Mouse (Mus musculus) neural tube, embryonic 10.5 days (tissue): ENCODE results near the gene Chil3.
"Not testable (repeated sequence)": the region's sequence is repeated elsewhere in the genome, so short reads cannot be mapped to it uniquely, and the experiment has no call there.

ENCODE experiments used
- DNase-seq: peaks from one replicate; pipeline ENCODE4 v3.0.0-alpha.2; 2017; ENCODE audit warnings: low spot score; ENCODE audit errors: extremely low spot score

Chil3 gene

DNA sequence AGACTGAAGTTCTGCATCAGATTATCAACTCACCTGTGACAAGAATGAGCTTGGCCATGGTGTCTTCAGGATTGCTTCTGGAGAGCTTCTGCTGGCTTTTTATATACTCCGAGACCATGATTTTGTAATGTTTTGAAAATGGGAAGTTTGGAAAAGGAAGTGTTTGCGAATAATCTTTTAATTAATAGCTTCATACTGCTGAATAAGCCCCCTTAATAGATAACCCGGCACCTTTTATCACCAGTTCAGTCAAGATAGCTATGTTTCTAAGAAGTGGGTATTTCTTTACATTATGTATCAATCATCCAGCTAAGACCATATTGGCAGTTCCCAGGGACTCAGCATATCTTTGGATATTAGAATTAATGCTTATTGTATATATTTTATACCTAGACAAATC, at the start of gene Chil3:
Gene Chil3 (minus strand): TSS at position 101 of the 400 bp plus-strand sequence.
- no peak for DNase-seq

DNA sequence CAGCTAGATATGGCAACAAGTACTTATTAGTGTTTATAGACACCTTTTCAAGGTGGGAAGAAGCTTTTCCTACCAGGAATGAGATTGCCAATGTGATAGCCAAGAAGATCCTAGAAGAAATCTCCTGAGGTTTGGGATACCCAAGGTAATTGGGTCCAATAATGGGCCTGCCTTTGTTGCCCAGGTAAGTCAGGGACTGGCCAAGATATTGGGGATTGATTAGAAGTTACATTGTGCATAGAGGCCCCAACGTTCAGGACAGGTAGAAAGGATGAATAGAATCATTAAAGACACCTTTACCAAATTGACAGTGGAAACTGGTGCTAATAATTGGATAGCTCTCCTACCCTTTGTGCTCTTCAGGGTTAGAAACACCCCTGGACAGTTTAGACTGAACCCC, 30.7 kb upstream of the Chil3 start:
- not testable (repeated sequence) for DNase-seq

DNA sequence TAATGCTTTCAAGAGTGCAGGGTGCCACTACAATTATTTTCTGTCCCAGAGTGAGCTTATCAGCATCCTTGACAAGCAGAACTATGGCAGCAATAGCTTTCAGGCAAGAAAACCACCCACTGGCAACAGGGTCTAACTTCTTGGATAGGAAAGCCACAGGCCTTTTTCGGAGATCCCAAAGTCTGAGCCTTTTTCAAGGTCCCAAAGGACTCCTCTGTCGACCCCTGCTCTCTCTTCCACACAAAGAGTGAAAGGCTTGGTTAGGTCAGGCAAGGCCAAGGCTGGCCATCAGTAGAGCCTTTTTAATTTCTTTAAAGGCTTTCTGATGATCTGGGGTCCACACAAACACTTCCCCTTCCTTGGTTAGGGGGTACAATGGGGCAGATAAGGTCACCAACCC, 29.9 kb upstream of the Chil3 start:
- DNase-seq, result not testable (repeated sequence)

DNA sequence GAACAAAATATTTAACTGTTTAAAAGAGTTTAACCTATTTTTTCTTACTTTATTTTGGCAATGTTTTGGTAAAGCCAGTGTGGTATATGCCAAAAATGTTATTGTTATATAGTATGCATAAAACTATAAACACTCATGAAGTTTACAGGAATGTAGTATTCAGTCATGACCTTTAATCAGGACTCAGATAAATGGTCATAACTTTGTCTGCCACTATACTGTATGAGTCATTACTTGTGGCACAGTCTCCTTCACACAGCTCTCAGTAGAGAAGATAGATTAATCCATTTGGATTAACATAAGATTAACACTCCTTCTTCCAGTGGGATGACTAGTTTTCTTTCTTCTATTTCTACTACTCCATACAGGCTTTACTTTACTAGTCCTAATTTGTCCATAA, 28.9 kb upstream of the Chil3 start:
- no peak for DNase-seq

DNA sequence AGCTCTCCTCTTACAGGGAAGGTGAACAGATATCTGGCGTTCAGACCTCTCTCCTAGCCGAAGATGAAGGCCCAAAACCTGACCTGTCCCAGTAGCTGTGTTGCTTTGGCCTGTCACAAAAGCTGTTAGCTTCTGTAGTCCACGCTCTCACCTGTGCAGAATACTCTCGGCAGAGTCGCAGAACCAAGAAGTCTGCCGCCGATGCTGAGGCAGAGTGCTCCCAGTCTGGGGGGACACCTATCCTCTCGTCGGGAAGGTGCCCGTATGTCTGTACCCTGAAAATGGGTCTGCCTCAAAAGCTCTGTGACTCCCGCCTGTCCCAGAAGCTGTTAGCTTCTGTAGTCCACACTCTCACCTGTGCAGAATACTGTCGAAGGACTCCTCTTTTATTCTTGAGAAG, 28.1 kb upstream of the Chil3 start:
- DNase-seq, result no peak

DNA sequence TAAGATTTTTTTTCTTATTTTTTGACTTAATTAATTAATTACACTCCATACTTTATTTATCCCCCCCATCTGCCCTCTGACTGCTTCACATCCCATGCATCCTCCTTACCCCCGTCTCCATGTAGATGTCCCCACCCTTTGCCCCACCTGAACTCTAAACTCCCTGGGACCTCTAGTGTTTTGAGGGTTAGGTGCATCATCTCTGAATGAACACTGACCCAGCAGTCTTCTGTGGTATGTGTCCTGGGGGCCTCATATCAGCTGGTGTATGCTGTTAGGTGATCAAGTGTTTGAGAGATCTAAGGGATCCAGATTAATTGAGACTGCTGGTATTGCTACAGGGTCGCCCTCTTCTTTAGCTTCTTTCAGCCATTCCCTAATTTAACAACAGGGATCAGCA, 20.6 kb upstream of the Chil3 start:
- no peak for DNase-seq

DNA sequence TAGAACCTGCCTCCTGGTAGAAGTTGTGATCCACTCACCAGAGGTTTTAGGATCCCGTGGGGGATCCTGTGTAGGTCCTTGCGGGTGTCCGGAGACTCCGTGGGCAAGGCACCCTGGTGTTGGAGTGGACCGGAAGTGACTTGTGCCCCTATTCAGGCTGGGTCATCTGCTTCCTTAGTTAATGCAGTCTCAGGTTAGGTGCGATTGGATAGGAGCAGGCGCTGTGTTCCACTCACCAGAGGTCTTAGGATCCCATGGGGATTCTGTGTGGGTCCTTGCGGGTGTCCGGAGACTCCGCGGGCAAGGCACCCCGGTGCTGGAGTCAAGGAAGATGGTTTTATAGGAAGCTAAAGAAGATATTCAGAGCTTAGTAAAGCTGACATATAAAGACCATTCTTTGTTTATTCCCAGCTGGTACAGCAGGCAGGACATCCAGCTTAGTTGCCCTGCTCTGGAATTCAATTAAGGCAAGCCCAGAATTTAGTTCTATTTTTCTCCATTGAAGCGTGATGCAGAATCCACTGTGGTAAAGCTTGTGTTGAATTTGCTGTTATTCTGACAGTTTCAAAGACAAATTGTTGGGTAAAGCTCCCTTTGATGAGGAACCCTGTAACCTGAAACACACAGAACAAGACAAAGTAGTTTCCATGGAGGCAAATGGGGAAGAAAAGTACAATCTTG, 10.3 kb upstream of the Chil3 start:
- DNase-seq, result no peak

DNA sequence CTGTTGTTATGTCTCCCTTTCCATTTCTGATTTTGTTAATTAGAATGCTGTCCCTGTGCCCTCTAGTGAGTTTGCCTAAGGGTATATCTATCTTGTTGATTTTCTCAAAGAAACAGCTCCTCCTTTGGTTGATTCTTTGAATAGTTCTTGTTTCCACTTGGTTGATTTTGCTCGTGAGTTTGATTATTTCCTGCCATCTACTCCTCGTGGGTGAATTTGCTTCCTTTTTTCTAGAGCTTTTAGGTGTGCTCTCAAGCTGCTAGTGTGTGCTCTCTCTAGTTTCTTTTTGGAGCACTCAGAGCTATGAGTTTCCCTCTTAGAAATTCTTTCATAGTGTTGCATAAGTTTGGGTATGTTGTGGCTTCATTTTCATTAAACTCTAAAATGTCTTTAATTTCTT, 7.6 kb upstream of the Chil3 start:
- not testable (repeated sequence) for DNase-seq

DNA sequence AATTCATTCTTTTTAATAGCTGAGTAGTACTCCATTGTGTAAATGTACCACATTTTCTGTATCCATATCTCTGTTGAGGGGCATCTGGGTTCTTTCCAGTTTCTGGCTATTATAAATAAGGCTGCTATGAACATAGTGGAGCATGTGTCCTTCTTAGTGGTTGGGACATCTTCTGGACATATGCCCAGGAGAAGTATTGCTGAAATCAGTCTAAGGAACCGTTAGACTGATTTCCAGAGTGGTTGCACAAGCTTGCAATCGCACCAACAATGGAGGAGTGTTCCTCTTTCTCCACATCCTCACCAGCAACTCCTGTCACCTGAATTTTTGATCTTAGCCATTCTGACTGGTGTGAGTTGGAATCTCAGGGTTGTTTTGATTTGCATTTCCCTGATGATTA, 5.1 kb upstream of the Chil3 start:
- DNase-seq, result not testable (repeated sequence)

DNA sequence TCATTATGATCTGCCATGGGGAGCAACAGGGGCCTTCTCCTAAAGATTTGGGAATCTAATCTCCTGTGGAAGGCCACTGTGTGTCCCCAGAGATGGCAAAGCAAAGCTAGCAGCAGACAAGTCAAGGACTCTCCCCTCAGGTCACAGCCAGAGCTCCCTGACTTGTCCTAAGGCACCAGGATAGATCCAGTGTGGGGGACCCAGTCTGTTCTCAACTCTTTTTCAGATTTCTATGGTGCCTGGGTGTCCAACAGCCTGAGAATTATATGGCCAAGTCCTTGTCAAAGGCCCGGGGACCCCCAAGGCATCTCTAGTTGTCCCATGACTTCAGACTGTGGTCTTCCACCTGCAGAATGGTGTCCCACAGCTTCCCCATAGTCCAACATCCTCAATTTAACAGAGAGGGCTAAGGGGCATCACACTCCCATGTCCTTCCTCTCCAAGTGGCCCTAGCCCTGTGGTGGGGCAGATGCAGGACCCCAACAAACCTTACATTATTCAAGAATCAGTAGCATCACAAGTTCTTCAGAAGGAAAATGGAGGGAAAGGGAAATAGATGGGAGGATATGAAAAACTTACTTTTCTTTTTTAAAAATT, 3.9 kb upstream of the Chil3 start:
- DNase-seq, result no peak

DNA sequence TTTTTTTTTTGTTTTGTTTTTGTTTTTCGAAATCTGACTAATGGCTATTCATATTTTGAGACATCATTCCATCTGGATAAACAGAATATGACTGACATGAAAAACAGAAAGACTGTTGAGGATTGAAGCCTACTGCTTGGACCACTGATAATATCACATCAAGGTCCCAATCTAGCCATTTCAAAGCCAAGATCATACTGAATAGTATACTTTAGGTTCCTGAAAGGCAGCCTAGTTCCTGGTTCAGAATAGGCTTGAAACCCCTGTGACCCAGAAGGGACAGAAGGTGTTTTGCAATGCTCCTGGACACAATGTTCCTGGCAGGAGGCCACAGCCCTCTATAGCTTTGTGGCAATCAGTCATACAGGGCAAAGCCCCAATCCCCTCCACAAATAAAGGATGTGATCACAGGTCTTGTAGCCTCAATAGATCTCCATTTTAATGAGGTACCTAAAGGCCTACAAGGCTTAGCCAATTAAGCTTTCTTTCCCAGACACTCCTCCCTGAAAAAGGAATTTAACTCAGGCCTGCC, 3.2 kb upstream of the Chil3 start:
- no peak for DNase-seq

DNA sequence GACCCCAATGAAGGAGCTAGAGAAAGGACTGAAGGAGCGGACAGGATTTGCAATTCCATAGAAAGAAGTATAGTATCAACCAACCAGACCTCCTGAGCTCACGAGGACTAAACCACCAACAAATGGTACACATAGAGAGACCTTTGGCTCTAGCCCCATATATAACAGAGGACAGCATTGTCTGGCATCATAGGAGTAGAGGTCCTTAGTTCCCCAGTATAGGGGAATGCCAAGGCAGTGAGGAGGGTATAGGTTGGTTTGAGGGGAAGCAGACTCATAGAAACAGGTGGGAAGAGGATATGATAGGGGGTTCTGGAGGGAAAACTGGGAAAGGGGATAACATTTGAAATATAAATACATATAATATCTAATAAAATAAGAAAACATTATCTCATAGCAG, 13.0 kb downstream of the Chil3 start:
- DNase-seq, result no peak

DNA sequence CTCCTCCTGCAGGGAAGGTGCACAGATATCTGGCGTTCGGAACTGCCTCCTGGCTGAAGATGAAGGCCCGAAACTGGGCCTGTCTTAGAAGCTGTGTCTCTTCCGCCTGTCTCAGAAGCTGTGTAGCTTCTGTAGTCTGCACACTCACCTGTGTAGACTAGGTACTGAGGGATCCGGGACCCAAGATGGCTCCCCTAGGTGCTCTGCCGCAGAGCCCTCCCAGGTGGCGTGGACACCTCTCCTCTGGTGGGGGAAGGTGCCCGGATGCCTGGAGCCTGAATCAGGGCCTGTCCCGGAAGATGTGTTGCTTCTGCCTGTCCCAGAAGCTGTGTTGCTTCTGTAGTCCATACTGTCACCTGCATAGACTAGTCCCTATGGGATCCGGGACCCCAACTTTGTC, 23.3 kb downstream of the Chil3 start:
- no peak for DNase-seq

DNA sequence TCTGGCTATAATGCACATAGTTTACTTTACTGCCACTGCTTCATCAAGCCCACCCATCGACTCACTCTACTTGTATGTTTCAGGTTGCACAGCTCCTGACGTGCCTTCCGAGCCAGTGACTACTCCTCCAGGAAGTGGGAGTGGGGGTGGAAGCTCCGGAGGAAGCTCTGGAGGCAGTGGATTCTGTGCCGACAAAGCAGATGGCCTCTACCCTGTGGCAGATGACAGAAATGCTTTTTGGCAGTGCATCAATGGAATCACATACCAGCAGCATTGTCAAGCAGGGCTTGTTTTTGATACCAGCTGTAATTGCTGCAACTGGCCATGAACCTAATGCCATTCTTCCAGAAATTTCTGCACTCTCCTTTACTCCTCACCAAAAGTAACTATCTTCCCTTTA, 35.7 kb downstream of the Chil3 start:
- DNase-seq, result no peak

DNA sequence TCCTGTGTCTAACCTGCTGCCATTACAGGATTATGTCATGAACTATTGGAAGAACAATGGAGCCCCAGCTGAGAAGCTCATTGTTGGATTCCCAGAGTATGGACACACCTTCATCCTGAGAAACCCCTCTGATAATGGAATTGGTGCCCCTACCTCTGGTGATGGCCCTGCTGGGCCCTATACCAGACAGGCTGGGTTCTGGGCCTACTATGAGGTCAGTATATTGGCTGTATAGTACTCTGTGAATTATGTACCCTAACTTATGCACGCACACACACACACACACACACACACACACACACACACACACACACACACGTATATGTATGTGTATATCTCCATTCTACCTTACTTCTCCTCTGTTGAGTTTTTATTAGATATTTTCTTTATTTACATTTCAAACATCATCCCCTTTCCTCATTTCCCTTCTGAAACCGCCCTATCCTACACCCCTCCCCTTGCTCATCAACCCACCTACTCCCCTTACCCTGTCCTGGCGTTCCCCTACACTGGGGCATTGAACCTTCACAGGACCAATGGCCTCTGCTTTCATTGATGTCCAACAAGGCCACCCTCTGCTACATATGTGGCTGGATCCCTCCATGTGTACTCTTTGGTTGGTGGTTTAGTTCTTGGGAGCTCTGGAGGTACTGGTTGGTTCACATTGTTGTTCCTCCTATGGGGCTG, 38.4 kb downstream of the Chil3 start:
- DNase-seq, result no peak

DNA sequence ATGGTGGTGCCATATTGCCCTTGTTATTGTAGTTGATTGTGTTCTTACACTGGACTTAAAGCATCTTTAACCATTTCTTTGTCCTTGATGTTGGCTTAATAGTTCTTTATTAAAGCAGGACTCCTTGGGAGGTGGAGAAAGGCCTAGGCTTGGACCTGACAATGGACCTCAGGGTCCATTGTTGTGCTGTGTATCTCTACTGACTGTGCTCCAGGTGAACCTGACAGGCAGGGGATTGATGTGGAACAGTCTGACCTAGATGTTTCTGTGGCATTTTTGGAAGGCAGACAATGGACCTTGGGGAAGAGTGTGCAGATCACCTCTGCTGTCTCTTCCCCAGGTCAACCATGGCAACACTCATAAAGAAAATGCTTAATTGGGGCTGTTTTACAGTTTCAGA, 40.4 kb downstream of the Chil3 start:
- DNase-seq, result no peak

DNA sequence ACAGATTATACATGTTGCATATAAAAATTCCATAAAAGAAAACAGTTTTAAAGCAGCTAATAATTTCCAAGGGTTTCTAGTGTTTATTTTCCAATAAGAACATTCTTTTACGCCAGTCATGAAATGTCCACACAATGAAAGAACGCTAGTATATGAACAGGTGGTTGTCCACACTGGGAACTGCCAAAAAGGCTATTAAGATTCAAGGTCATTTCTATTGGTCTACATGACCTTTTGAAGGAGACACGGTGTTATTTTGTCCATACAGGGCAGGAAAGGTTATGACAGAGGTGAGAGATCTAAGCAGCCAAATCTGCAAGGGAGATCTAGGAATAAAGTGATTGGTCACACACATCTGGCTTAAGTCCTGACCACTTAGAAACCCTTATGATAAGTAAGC, 54.4 kb downstream of the Chil3 start, which contains the start of gene Chia1:
Gene Chia1 (plus strand): TSS at position 301 of the 400 bp plus-strand sequence.
- DNase-seq, result no peak
